Mouse (Mus musculus) cerebellum, adult 18-20 months (tissue): ENCODE measurements around the gene Mbtd1.
A peak's percentile ranks its signal among the peaks of the same experiment; 100 is the strongest.

Experiments
- DNase-seq, 2 experiments: peaks; one replicate each; pipeline ENCODE4 v3.0.0; 2021

Mbtd1 gene

GRCm38 (mm10) chr11:93987625-93988327 is 102.1 kb downstream of the Mbtd1 start:
- DNase-seq = no peak

GRCm38 (mm10) chr11:93988328-93989062 is 102.8 kb downstream of the Mbtd1 start:
- DNase-seq = no peak

GRCm38 (mm10) chr11:93994531-93994930 is 108.9 kb downstream of the Mbtd1 start:
- peak in 1 of 2 experiments; percentile 17 for DNase-seq

GRCm38 (mm10) chr11:93995111-93995719 is 109.6 kb downstream of the Mbtd1 start:
- peak; percentile 74 to 85 for DNase-seq

GRCm38 (mm10) chr11:93995720-93996305 is 110.2 kb downstream of the Mbtd1 start, which contains the start of gene Spag9:
Gene Spag9, plus strand, starts transcription at chr11:93996091.
- DNase-seq = peak; percentile 89 to 97
